Mouse (Mus musculus): ENCODE data around the gene Mrfap1. TPM values are rescaled to one million over a fixed set of nuclear protein-coding genes. Genes with fewer than 3 reads are reported as not detected.

The Mrfap1 gene
- 59.2 and 94.7 TPM in 2 replicates for polyA plus RNA-seq (2012; ENCODE audit: low replicate concordance)

DNA sequence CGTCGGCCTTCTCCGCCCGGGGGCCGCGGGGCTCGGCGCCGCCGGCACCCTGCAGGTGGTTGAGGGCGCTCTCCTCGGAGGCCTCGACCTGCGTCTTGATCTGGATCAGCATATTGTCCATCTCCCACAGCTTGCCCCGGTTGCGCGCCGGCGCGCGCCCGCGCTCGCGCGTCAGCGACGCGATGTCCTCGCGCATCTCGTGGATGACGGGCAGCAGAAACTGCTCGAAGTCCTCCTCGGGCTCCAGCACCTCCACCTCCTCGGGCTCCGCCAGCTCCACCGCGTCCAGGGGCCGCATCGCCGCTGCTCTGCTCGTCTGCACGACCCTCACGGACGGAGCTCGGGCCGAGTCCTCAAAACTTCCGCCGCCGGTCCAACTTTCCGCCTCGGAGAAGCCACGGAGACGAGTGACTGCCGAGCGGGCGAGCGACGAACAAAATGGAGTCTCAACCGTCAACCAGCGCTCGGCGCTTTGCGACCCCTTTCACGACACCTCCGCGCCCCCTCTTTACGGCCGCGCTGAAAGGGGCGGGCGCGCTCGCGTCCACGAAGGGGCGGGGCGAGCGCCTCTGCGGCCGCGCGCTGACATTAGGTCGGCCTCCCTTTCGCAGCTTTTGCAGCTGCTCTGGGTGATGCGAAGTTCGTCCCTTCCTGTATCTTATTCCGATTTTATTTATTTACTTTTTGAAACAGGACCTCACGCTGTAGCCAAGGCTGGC lies at the start of gene Mrfap1:
TSS of gene Mrfap1 (minus strand) at position 477 of the 719 bp plus-strand sequence.

DNA sequence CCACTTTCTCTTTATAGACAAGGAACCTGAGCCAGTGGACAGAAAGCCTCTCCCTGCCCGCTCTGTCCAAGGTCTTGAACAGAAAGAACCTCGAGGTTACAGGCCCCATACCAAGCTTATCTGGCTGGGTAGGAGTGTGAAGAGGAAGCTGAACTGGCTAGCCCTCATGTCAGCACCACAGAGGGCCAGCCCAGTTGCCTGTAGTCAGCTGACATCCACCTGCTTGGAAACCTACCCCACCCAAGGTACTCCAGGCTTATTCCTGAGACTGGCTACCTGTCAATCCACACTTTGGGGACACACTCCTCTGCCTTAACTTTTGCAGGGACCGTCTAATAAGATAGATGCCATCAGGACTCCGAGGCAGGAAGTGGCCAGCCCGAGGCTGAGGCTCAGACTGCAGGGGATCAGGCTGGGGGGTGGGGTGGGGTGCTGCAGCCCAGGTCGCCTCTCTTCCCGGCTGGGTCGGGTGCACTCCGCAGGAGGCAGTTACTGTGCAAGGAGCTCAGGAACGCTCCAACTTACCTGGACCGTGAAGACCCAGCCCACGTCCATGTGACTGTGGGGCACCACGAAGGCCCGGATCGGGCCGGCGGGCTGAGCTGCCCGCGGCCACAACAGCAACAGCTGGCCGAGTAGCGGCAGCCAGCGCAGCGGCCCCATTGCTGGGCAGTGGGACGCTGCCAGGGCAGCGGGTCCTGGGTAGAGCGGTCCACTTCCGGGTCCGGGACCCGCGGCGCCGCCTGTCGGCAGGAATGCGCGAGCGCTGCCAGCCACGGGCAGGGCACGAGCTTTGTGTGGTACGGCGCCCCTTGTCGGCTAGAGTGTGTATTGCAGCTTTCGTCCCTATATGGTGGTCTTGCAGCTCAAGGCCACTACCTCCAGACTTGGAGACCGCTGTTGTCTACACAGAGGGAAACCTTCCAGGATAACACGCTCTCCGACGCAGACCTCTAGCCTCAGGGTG lies 33.6 kb upstream of the Mrfap1 start, which contains the start of gene Man2b2:
TSS of gene Man2b2 (minus strand) at position 741 of the 967 bp plus-strand sequence.

DNA sequence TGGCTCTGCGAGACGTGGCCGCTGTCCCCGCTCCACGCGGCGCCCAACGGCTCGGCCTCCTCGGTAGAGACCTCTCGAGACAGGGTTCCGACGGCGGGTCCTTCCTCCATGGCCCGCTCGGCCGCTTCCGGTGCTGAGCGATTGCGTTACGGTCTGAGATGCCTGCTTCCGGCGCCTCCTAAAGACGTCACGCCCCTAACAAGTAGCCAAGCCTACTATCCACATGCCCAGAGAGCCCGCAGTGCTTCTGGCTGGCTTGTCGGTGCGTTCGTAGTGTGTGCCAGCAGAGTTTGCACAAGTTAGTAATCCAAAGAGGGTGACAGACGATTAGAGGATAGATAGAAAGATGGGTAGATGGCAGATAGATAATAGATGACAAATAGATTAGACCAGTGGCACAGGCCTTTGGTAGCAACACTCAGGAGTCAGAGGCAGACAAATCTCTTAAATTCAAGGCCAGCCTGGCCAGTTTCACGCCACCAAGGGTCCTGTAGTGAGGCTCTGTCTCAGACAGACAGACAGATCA lies 48.0 kb downstream of the Mrfap1 start, which contains the start of gene Bloc1s4:
TSS of gene Bloc1s4 (minus strand) at position 115 of the 526 bp plus-strand sequence.

Other genes with a start within 250 kb of the Mrfap1 start
- gene Tbc1d14, start 203.5 kb downstream of the Mrfap1 start, polyA plus RNA-seq (2012; ENCODE audit: low replicate concordance): 44.2 and 46.9 TPM in 2 replicates
- 4.8 and 6.3 TPM in 2 replicates for gene D5Ertd579e, start 100.7 kb downstream of the Mrfap1 start, polyA plus RNA-seq (2012; ENCODE audit: low replicate concordance)
- gene Bloc1s4, start 48.1 kb downstream of the Mrfap1 start, polyA plus RNA-seq (2012; ENCODE audit: low replicate concordance): 17.7 and 39.4 TPM in 2 replicates
- 85.1 and 163 TPM in 2 replicates for gene Man2b2, start 33.9 kb upstream of the Mrfap1 start, polyA plus RNA-seq (2012; ENCODE audit: low replicate concordance)
- gene Ppp2r2c, start 71.7 kb upstream of the Mrfap1 start, polyA plus RNA-seq (2012; ENCODE audit: low replicate concordance): 0.12 TPM in 1 of 2 replicates, not detected in the other
- gene Wfs1, start 192.4 kb upstream of the Mrfap1 start, polyA plus RNA-seq (2012; ENCODE audit: low replicate concordance): 6.4 and 9.8 TPM in 2 replicates

Measured in hematopoietic multipotent progenitor cell, adult 10-12 weeks (in vitro differentiated cells).